Mouse (Mus musculus): ENCODE measurements at regions not wholly inside any gene's neighbourhood (a gene's known extent, or its start where the extent isn't known, plus 50 kb on each side); places are given as distances from the start of the nearest gene placed in this dataset.

- no peaks in the 10 kb centered on the region for H3K36me3 ChIP-seq (ENCODE audit: control insufficient read depth, insufficient read depth, low read length)
- no peak overlapping the region for H3K27ac ChIP-seq (ENCODE audit: low read depth, low read length)
- H3K9me3 ChIP-seq (ENCODE audit: control insufficient read depth, low read length), result no peaks in the 10 kb centered on the region; the same call in 1 of the 2 replicates
- no peak overlapping the region for H3K4me3 ChIP-seq (ENCODE audit: low read length)
- H3K9ac ChIP-seq (ENCODE audit: low read depth, low read length), result no peak overlapping the region
- no peak overlapping the region for H3K4me2 ChIP-seq (replicated peaks; ENCODE audit: low read depth, low read length)
- ATAC-seq (ENCODE audit: low FRiP score, low TSS enrichment), result no peak
- 72% methylated on average over 18 of the region's 18 CpGs for WGBS
- no peaks in the 10 kb centered on the region for H3K27me3 ChIP-seq (ENCODE audit: control insufficient read depth, insufficient read depth, low read length)
- no peaks in the 10 kb centered on the region for H3K4me1 ChIP-seq (ENCODE audit: control insufficient read depth, insufficient read depth, low read length)
Measured at GRCm38 (mm10) chr5:75800040-75800989, 177.9 kb downstream of the Kdr start.

GRCm38 (mm10) chr5:75799627-75800026 lies 178.6 kb downstream of the Kdr start:
- H3K27ac ChIP-seq (ENCODE audit: low read depth, low read length), result no peak overlapping the region
- no peaks in the 10 kb centered on the region for H3K4me1 ChIP-seq (ENCODE audit: control insufficient read depth, insufficient read depth, low read length)
- no peak for ATAC-seq (ENCODE audit: low FRiP score, low TSS enrichment)
- no peaks in the 10 kb centered on the region for H3K9me3 ChIP-seq (ENCODE audit: control insufficient read depth, low read length)
- no peak overlapping the region for H3K9ac ChIP-seq (ENCODE audit: low read depth, low read length)
- WGBS, result 82% methylated on average over 4 of the region's 4 CpGs
- no peak overlapping the region for H3K4me2 ChIP-seq (replicated peaks; ENCODE audit: low read depth, low read length)
- H3K36me3 ChIP-seq (ENCODE audit: control insufficient read depth, insufficient read depth, low read length), result no peaks in the 10 kb centered on the region
- no peaks in the 10 kb centered on the region for H3K27me3 ChIP-seq (ENCODE audit: control insufficient read depth, insufficient read depth, low read length)
- no peak overlapping the region for H3K4me3 ChIP-seq (ENCODE audit: low read length)

GRCm38 (mm10) chr5:75793184-75793583 lies 185.1 kb downstream of the Kdr start:
- H3K27me3 ChIP-seq (ENCODE audit: control insufficient read depth, insufficient read depth, low read length), result no peaks in the 10 kb centered on the region
- H3K4me3 ChIP-seq (ENCODE audit: low read length), result no peak overlapping the region
- H3K9ac ChIP-seq (ENCODE audit: low read depth, low read length), result no peak overlapping the region
- H3K36me3 ChIP-seq (ENCODE audit: control insufficient read depth, insufficient read depth, low read length), result no peaks in the 10 kb centered on the region
- H3K4me1 ChIP-seq (ENCODE audit: control insufficient read depth, insufficient read depth, low read length), result no peaks in the 10 kb centered on the region
- H3K4me2 ChIP-seq (replicated peaks; ENCODE audit: low read depth, low read length), result no peak overlapping the region
- H3K27ac ChIP-seq (ENCODE audit: low read depth, low read length), result no peak overlapping the region
- ATAC-seq (ENCODE audit: low FRiP score, low TSS enrichment), result no peak
- H3K9me3 ChIP-seq (ENCODE audit: control insufficient read depth, low read length), result no peaks in the 10 kb centered on the region

- H3K9me3 ChIP-seq (ENCODE audit: control insufficient read depth, low read length), result no peaks in the 10 kb centered on the region
- no peak overlapping the region for H3K27ac ChIP-seq (ENCODE audit: low read depth, low read length)
- no peak for ATAC-seq (ENCODE audit: low FRiP score, low TSS enrichment)
- no peak overlapping the region for H3K4me2 ChIP-seq (replicated peaks; ENCODE audit: low read depth, low read length)
- H3K27me3 ChIP-seq (ENCODE audit: control insufficient read depth, insufficient read depth, low read length), result no peaks in the 10 kb centered on the region
- no peaks in the 10 kb centered on the region for H3K4me1 ChIP-seq (ENCODE audit: control insufficient read depth, insufficient read depth, low read length)
- no peak overlapping the region for H3K4me3 ChIP-seq (ENCODE audit: low read length)
- no peak overlapping the region for H3K9ac ChIP-seq (ENCODE audit: low read depth, low read length)
- 90% methylated on average over 8 of the region's 8 CpGs for WGBS
- no peaks in the 10 kb centered on the region for H3K36me3 ChIP-seq (ENCODE audit: control insufficient read depth, insufficient read depth, low read length)
Measured at GRCm38 (mm10) chr5:75791738-75792137, 186.5 kb downstream of the Kdr start.

GRCm38 (mm10) chr5:75788087-75788486 lies 190.2 kb downstream of the Kdr start:
- Histone ChIP-seq H3K27me3 (ENCODE audit: control insufficient read depth, insufficient read depth, low read length) (no peaks in the 10 kb centered on the region), H3K9ac (ENCODE audit: low read depth, low read length) (no peak overlapping the region), H3K36me3 (ENCODE audit: control insufficient read depth, insufficient read depth, low read length) (no peaks in the 10 kb centered on the region), H3K4me1 (ENCODE audit: control insufficient read depth, insufficient read depth, low read length) (no peaks in the 10 kb centered on the region), H3K27ac (ENCODE audit: low read depth, low read length) (no peak overlapping the region), H3K4me3 (ENCODE audit: low read length) (no peak overlapping the region), H3K4me2 (replicated peaks; ENCODE audit: low read depth, low read length) (no peak overlapping the region), H3K9me3 (ENCODE audit: control insufficient read depth, low read length) (no peaks in the 10 kb centered on the region)
- 64% methylated on average over 3 of the region's 3 CpGs for WGBS
- ATAC-seq (ENCODE audit: low FRiP score, low TSS enrichment), result no peak

- H3K27me3 ChIP-seq (ENCODE audit: control insufficient read depth, insufficient read depth, low read length), result no peaks in the 10 kb centered on the region
- no peaks in the 10 kb centered on the region for H3K9me3 ChIP-seq (ENCODE audit: control insufficient read depth, low read length)
- H3K4me1 ChIP-seq (ENCODE audit: control insufficient read depth, insufficient read depth, low read length), result no peaks in the 10 kb centered on the region
- H3K4me2 ChIP-seq (replicated peaks; ENCODE audit: low read depth, low read length), result no peak overlapping the region
- H3K4me3 ChIP-seq (ENCODE audit: low read length), result no peak overlapping the region
- H3K27ac ChIP-seq (ENCODE audit: low read depth, low read length), result no peak overlapping the region
- no peak for ATAC-seq (ENCODE audit: low FRiP score, low TSS enrichment)
- 84% methylated on average over 3 of the region's 3 CpGs for WGBS
- H3K9ac ChIP-seq (ENCODE audit: low read depth, low read length), result no peak overlapping the region
- no peaks in the 10 kb centered on the region for H3K36me3 ChIP-seq (ENCODE audit: control insufficient read depth, insufficient read depth, low read length)
Measured at GRCm38 (mm10) chr5:75786196-75786595, 192.1 kb downstream of the Kdr start.

GRCm38 (mm10) chr5:75784998-75785593 lies 193.2 kb downstream of the Kdr start:
- Histone ChIP-seq H3K9me3 (ENCODE audit: control insufficient read depth, low read length) (no peaks in the 10 kb centered on the region), H3K27ac (ENCODE audit: low read depth, low read length) (no peak overlapping the region), H3K9ac (ENCODE audit: low read depth, low read length) (no peak overlapping the region), H3K4me1 (ENCODE audit: control insufficient read depth, insufficient read depth, low read length) (no peaks in the 10 kb centered on the region), H3K36me3 (ENCODE audit: control insufficient read depth, insufficient read depth, low read length) (no peaks in the 10 kb centered on the region), H3K4me3 (ENCODE audit: low read length) (no peak overlapping the region), H3K4me2 (replicated peaks; ENCODE audit: low read depth, low read length) (no peak overlapping the region), H3K27me3 (ENCODE audit: control insufficient read depth, insufficient read depth, low read length) (no peaks in the 10 kb centered on the region)
- WGBS, result 88% methylated on average over 8 of the region's 8 CpGs
- ATAC-seq (ENCODE audit: low FRiP score, low TSS enrichment), result no peak

GRCm38 (mm10) chr5:75770592-75770991 lies 195.9 kb downstream of the Kit start:
- Histone ChIP-seq H3K36me3 (ENCODE audit: control insufficient read depth, insufficient read depth, low read length) (no peaks in the 10 kb centered on the region), H3K9ac (ENCODE audit: low read depth, low read length) (no peak overlapping the region), H3K4me2 (replicated peaks; ENCODE audit: low read depth, low read length) (no peak overlapping the region), H3K27me3 (ENCODE audit: control insufficient read depth, insufficient read depth, low read length) (no peaks in the 10 kb centered on the region), H3K27ac (ENCODE audit: low read depth, low read length) (no peak overlapping the region), H3K9me3 (ENCODE audit: control insufficient read depth, low read length) (no peaks in the 10 kb centered on the region), H3K4me3 (ENCODE audit: low read length) (no peak overlapping the region), H3K4me1 (ENCODE audit: control insufficient read depth, insufficient read depth, low read length) (no peaks in the 10 kb centered on the region)
- ATAC-seq (ENCODE audit: low FRiP score, low TSS enrichment), result no peak
- WGBS, result 82% methylated on average over 5 of the region's 5 CpGs

- Histone ChIP-seq H3K36me3 (ENCODE audit: control insufficient read depth, insufficient read depth, low read length) (no peaks in the 10 kb centered on the region), H3K4me1 (ENCODE audit: control insufficient read depth, insufficient read depth, low read length) (no peaks in the 10 kb centered on the region), H3K4me3 (ENCODE audit: low read length) (no peak overlapping the region), H3K9me3 (ENCODE audit: control insufficient read depth, low read length) (no peaks in the 10 kb centered on the region), H3K27me3 (ENCODE audit: control insufficient read depth, insufficient read depth, low read length) (no peaks in the 10 kb centered on the region), H3K4me2 (replicated peaks; ENCODE audit: low read depth, low read length) (no peak overlapping the region), H3K27ac (ENCODE audit: low read depth, low read length) (no peak overlapping the region), H3K9ac (ENCODE audit: low read depth, low read length) (no peak overlapping the region)
- WGBS, result 76% methylated on average over 1 of the region's 1 CpGs
- ATAC-seq (ENCODE audit: low FRiP score, low TSS enrichment), result no peak
Measured at GRCm38 (mm10) chr5:75767213-75767612, 192.5 kb downstream of the Kit start.

Data from kidney, embryonic 14.5 days (tissue).